Mouse (Mus musculus) heart, embryonic 16.5 days (tissue): ENCODE data around the gene Tmem39a. TPM values are rescaled to one million over a fixed set of nuclear protein-coding genes. Genes with fewer than 3 reads are reported as not detected.

Experiments used
- ATAC-seq: fragments of 200-750 bp; cut with Nextera tagmentation; replicated peaks from 2 replicates; pipeline ENCODE4 v1.8.0; 2017; ENCODE audit warnings: moderate number of reproducible peaks; ENCODE audit not compliant: insufficient read depth, low FRiP score; ENCODE audit errors: extremely low read depth
- H3K27ac ChIP-seq: fragments of 300-500 bp; sonication (generic); 2 replicates; pipeline ENCODE4 v1.5.1; 2014; ENCODE audit warnings: mild to moderate bottlenecking, low read length, control low read depth, moderate library complexity
- H3K27me3 ChIP-seq: fragments of 300-500 bp; sonication (generic); 2 replicates; pipeline ENCODE4 v1.6.1; 2014; ENCODE audit warnings: low read length, mixed read lengths; ENCODE audit not compliant: control insufficient read depth, insufficient read depth
- H3K36me3 ChIP-seq: fragments of 300-500 bp; sonication (generic); 2 replicates; pipeline ENCODE4 v1.6.1; 2014; ENCODE audit not compliant: control insufficient read depth, insufficient read depth
- H3K4me1 ChIP-seq: fragments of 300-500 bp; sonication (generic); 2 replicates; pipeline ENCODE4 v1.6.1; 2014; ENCODE audit warnings: low read length, mixed read lengths; ENCODE audit not compliant: control insufficient read depth, insufficient read depth
- H3K4me2 ChIP-seq: fragments of 300-500 bp; sonication (generic); 2 replicates; pipeline ENCODE4 v1.6.1; 2014; ENCODE audit warnings: low read depth, mild to moderate bottlenecking, control low read depth, low read length
- H3K4me3 ChIP-seq: fragments of 300-500 bp; sonication (generic); 2 replicates; pipeline ENCODE4 v1.5.1; 2014; ENCODE audit warnings: mild to moderate bottlenecking, control low read depth, low read length
- H3K9ac ChIP-seq: fragments of 300-500 bp; sonication (generic); 2 replicates; pipeline ENCODE4 v1.6.1; 2014; ENCODE audit warnings: low read length, control low read depth
- H3K9me3 ChIP-seq: fragments of 300-500 bp; sonication (generic); replicated peaks from 2 replicates; pipeline ENCODE4 v1.6.1; 2016; ENCODE audit warnings: low read length; ENCODE audit not compliant: control insufficient read depth
- WGBS: fragments of 180-500 bp; shearing (Covaris S2); extraction: QIAGEN DNeasy Blood & Tissue Kit; methylation state at CpG from one replicate; pipeline ENCODE4 v1.1.7; 2014; 5-methylcytosine and 5-hydroxymethylcytosine counted together
- polyA plus RNA-seq: library from polyadenylated mRNA; unstranded; fragments of >200 nt; fragmentation: Nextera tagmentation; extraction: Ambion mirVana; gene quantifications from 2 replicates; pipeline ENCODE4 v1.2.1, GENCODE M21; 2015

Gene Tmem39a
- polyA plus RNA-seq, 1 experiment from 2014 or later, result 64.4 TPM

GRCm38 (mm10) chr16:38596651-38597050 lies 38.2 kb downstream of the Tmem39a start:
- H3K36me3 ChIP-seq, result peaks cover 25% of the 10 kb centered on the region
- H3K27me3 ChIP-seq, result no peaks in the 10 kb centered on the region
- no peak overlapping the region for H3K4me3 ChIP-seq
- ATAC-seq, result no peak
- no peak overlapping the region for H3K27ac ChIP-seq
- H3K9ac ChIP-seq, result no peak overlapping the region
- 91% methylated on average over 2 of the region's 2 CpGs for WGBS
- no peaks in the 10 kb centered on the region for H3K4me1 ChIP-seq
- no peaks in the 10 kb centered on the region for H3K9me3 ChIP-seq
- no peak overlapping the region for H3K4me2 ChIP-seq

- Histone ChIP-seq H3K27ac (no peak overlapping the region), H3K9me3 (no peaks in the 10 kb centered on the region), H3K27me3 (no peaks in the 10 kb centered on the region), H3K4me2 (no peak overlapping the region), H3K4me1 (no peaks in the 10 kb centered on the region), H3K36me3 (peaks cover 45% of the 10 kb centered on the region), H3K9ac (no peak overlapping the region), H3K4me3 (no peak overlapping the region)
- ATAC-seq, result no peak
- 54% methylated on average over 11 of the region's 11 CpGs for WGBS
These were observed 40.6 kb downstream of the Tmem39a start for GRCm38 (mm10) chr16:38598986-38599680.

GRCm38 (mm10) chr16:38602989-38603804 lies 44.7 kb downstream of the Tmem39a start:
- H3K9me3 ChIP-seq, result no peaks in the 10 kb centered on the region
- peaks cover 77% of the 10 kb centered on the region for H3K36me3 ChIP-seq
- no peak overlapping the region for H3K27ac ChIP-seq
- H3K9ac ChIP-seq, result no peak overlapping the region
- WGBS, result 56% methylated on average over 11 of the region's 11 CpGs
- H3K27me3 ChIP-seq, result no peaks in the 10 kb centered on the region
- H3K4me2 ChIP-seq, result no peak overlapping the region
- H3K4me3 ChIP-seq, result no peak overlapping the region
- ATAC-seq, result peak; percentile 58; the same call in 1 of the 2 replicates
- no peaks in the 10 kb centered on the region for H3K4me1 ChIP-seq

- no peaks in the 10 kb centered on the region for H3K27me3 ChIP-seq
- H3K27ac ChIP-seq, result no peak overlapping the region
- H3K9me3 ChIP-seq, result peaks cover 8% of the 10 kb centered on the region
- no peak overlapping the region for H3K4me2 ChIP-seq
- peaks cover 91% of the 10 kb centered on the region for H3K36me3 ChIP-seq
- no peaks in the 10 kb centered on the region for H3K4me1 ChIP-seq
- no peak for ATAC-seq
- 81% methylated on average over 7 of the region's 7 CpGs for WGBS
- H3K4me3 ChIP-seq, result no peak overlapping the region
- H3K9ac ChIP-seq, result no peak overlapping the region
These were observed 48.0 kb downstream of the Tmem39a start for GRCm38 (mm10) chr16:38606509-38606908.

- ATAC-seq, result no peak
- Histone ChIP-seq H3K4me1 (no peaks in the 10 kb centered on the region), H3K4me3 (no peak overlapping the region), H3K4me2 (no peak overlapping the region), H3K9ac (no peak overlapping the region), H3K9me3 (peaks cover 8% of the 10 kb centered on the region), H3K27ac (no peak overlapping the region), H3K27me3 (no peaks in the 10 kb centered on the region), H3K36me3 (peaks cover 89% of the 10 kb centered on the region)
- 80% methylated on average over 12 of the region's 12 CpGs for WGBS
These were observed 50.2 kb downstream of the Tmem39a start for GRCm38 (mm10) chr16:38608687-38609086.

- 77% methylated on average over 18 of the region's 18 CpGs for WGBS
- ATAC-seq, result no peak
- Histone ChIP-seq H3K4me1 (no peaks in the 10 kb centered on the region), H3K36me3 (peaks cover 89% of the 10 kb centered on the region), H3K4me3 (no peak overlapping the region), H3K27ac (no peak overlapping the region), H3K9me3 (peaks cover 8% of the 10 kb centered on the region), H3K9ac (no peak overlapping the region), H3K4me2 (no peak overlapping the region), H3K27me3 (no peaks in the 10 kb centered on the region)
These were observed 50.6 kb downstream of the Tmem39a start for GRCm38 (mm10) chr16:38609092-38609491.

- no peaks in the 10 kb centered on the region for H3K4me1 ChIP-seq
- H3K9ac ChIP-seq, result no peak overlapping the region
- WGBS, result 77% methylated on average over 5 of the region's 5 CpGs
- H3K9me3 ChIP-seq, result peaks cover 8% of the 10 kb centered on the region
- H3K27me3 ChIP-seq, result no peaks in the 10 kb centered on the region
- ATAC-seq, result no peak
- H3K4me3 ChIP-seq, result no peak overlapping the region
- no peak overlapping the region for H3K27ac ChIP-seq
- H3K36me3 ChIP-seq, result peaks cover 86% of the 10 kb centered on the region
- no peak overlapping the region for H3K4me2 ChIP-seq
These were observed 54.1 kb downstream of the Tmem39a start for GRCm38 (mm10) chr16:38612646-38613045.

GRCm38 (mm10) chr16:38613646-38614045 lies 55.1 kb downstream of the Tmem39a start:
- Histone ChIP-seq H3K9me3 (peaks cover 8% of the 10 kb centered on the region), H3K27ac (no peak overlapping the region), H3K4me3 (no peak overlapping the region), H3K9ac (no peak overlapping the region), H3K27me3 (no peaks in the 10 kb centered on the region), H3K4me2 (no peak overlapping the region), H3K4me1 (no peaks in the 10 kb centered on the region), H3K36me3 (peaks cover 85% of the 10 kb centered on the region)
- WGBS, result 87% methylated on average over 6 of the region's 6 CpGs
- no peak for ATAC-seq

GRCm38 (mm10) chr16:38617977-38618376 lies 59.5 kb downstream of the Tmem39a start:
- Histone ChIP-seq H3K27ac (no peak overlapping the region), H3K9me3 (no peaks in the 10 kb centered on the region), H3K4me3 (no peak overlapping the region), H3K4me1 (peaks cover 17% of the 10 kb centered on the region), H3K36me3 (peaks cover 71% of the 10 kb centered on the region), H3K27me3 (no peaks in the 10 kb centered on the region), H3K4me2 (no peak overlapping the region), H3K9ac (no peak overlapping the region)
- 96% methylated on average over 13 of the region's 13 CpGs for WGBS
- no peak for ATAC-seq
